Mouse (Mus musculus): ENCODE measurements around the gene Ifi211.
"Not testable (repeated sequence)": the region's sequence is repeated elsewhere in the genome, so short reads cannot be mapped to it uniquely, and the experiment has no call there.

Gene Ifi211

GRCm38 (mm10) chr1:173879225-173879987 lies 33.4 kb downstream of the Ifi211 start:
- DNase-seq (ENCODE audit: low read depth, low spot score), result not testable (repeated sequence)

DNA sequence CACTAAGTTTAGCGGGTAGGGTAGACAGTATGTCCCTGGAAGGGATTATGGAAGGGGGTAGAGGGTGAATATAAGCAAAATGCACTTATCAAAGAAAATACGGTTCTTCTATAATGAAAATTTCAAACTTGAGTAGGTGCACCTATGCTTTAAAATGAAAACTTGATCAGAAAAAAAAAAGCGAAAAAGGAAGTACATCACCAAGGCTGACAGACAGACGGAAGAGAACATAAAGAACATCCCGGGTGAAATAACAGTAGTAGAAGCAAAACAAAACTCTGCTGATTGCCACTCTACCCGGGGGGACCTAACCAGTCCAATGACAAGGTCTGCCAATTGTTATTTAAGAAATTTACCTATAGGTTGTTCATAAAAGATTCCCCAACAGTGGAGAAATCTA lies 34.6 kb downstream of the Ifi211 start:
- not testable (repeated sequence) for DNase-seq (ENCODE audit: low read depth, low spot score)

DNA sequence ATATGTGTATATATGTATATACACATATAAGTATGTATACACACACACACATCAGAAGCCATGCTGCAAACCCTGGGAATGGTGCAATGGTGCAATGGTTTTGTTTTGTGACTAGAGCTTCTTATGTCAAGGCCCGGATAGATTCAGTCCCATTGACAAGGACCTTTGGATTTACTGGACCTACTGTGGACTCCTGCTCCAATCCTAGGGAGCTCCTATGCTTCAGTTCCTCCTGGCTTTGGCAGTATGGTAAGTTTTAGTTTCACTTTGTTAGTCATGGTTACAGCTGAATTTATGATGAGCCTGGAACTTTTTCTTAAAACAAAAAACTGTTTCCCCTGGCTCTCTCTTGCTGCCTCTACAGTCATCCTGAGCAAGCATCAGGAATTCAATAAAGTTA lies 35.7 kb downstream of the Ifi211 start:
- DNase-seq (ENCODE audit: low read depth, low spot score), result not testable (repeated sequence)

- not testable (repeated sequence) for DNase-seq (ENCODE audit: low read depth, low spot score)
These were observed 44.3 kb downstream of the Ifi211 start for GRCm38 (mm10) chr1:173868586-173868985.

DNA sequence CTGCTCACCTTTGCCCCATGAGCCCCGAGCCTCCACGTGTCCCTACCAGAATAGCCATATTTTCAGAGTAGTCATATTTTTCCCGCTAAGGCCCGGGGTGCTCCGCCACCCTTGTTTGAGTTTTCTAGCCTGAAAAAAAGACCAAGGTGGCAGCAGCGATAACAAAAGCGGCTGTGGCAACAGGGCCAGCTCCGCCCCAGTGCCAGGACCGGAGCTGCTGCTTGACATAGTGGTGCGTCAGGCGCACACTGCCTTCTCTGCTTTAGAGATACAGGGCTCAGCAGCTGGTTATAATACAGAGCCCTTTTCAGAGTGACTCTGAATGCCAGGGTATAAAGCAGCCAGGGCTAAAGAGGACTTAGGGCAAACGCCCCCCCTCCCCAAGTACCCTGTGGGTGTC lies 46.3 kb downstream of the Ifi211 start:
- DNase-seq (ENCODE audit: low read depth, low spot score), result no peak

GRCm38 (mm10) chr1:173853711-173854110 lies 59.1 kb downstream of the Ifi211 start:
- DNase-seq (ENCODE audit: low read depth, low spot score), result not testable (repeated sequence)

GRCm38 (mm10) chr1:173852853-173853252 lies 60.0 kb downstream of the Ifi211 start:
- not testable (repeated sequence) for DNase-seq (ENCODE audit: low read depth, low spot score)

Data from WW6 (cell line).